Mouse (Mus musculus) stomach, embryonic 16.5 days (tissue): ENCODE data around the gene Rnf216. TPM values are rescaled to one million over a fixed set of nuclear protein-coding genes. Genes with fewer than 3 reads are reported as not detected.

ENCODE experiments used
- ATAC-seq: fragments of 200-750 bp; cut with Nextera tagmentation; 2 replicates; pipeline ENCODE4 v1.8.0; 2017; ENCODE audit warnings: moderate number of reproducible peaks, moderate TSS enrichment; ENCODE audit not compliant: insufficient read depth, low FRiP score
- H3K27ac ChIP-seq: fragments of 300-500 bp; sonication (generic); 2 replicates; pipeline ENCODE4 v1.5.1; 2014; ENCODE audit warnings: low read length
- H3K27me3 ChIP-seq: fragments of 300-500 bp; sonication (generic); 2 replicates; pipeline ENCODE4 v1.6.1; 2014; ENCODE audit warnings: low read length, control low read depth, mixed read lengths; ENCODE audit not compliant: control insufficient read depth, insufficient read depth
- H3K36me3 ChIP-seq: fragments of 300-500 bp; sonication (generic); 2 replicates; pipeline ENCODE4 v1.6.1; 2014; ENCODE audit warnings: low read length; ENCODE audit not compliant: control insufficient read depth, insufficient read depth
- H3K4me1 ChIP-seq: fragments of 300-500 bp; sonication (generic); 2 replicates; pipeline ENCODE4 v1.6.1; 2014; ENCODE audit warnings: low read length, control low read depth, mixed read lengths; ENCODE audit not compliant: control insufficient read depth, insufficient read depth
- H3K4me2 ChIP-seq: fragments of 300-500 bp; sonication (generic); 2 replicates; pipeline ENCODE4 v1.6.1; 2014; ENCODE audit warnings: low read depth, low read length, mixed read lengths
- H3K4me3 ChIP-seq: fragments of 300-500 bp; sonication (generic); replicated peaks from 2 replicates; pipeline ENCODE4 v1.5.1; 2014; ENCODE audit warnings: mild to moderate bottlenecking, low read length
- H3K9ac ChIP-seq: fragments of 300-500 bp; sonication (generic); 2 replicates; pipeline ENCODE4 v1.6.1; 2014; ENCODE audit warnings: low read length
- H3K9me3 ChIP-seq: fragments of 300-500 bp; sonication (generic); replicated peaks from 2 replicates; pipeline ENCODE4 v1.6.1; 2016; ENCODE audit warnings: low read length, control low read depth; ENCODE audit not compliant: control insufficient read depth
- WGBS: fragments of 180-500 bp; shearing (Covaris S2); extraction: QIAGEN DNeasy Blood & Tissue Kit; methylation state at CpG from one replicate; pipeline ENCODE4 v1.1.7; 2014; 5-methylcytosine and 5-hydroxymethylcytosine counted together
- polyA plus RNA-seq: library from polyadenylated mRNA; unstranded; fragments of >200 nt; fragmentation: Nextera tagmentation; extraction: Ambion mirVana; gene quantifications from 2 replicates; pipeline ENCODE4 v1.2.1, GENCODE M21; 2015

Gene Rnf216
- polyA plus RNA-seq, 1 experiment from 2014 or later, result 35.1 TPM

DNA sequence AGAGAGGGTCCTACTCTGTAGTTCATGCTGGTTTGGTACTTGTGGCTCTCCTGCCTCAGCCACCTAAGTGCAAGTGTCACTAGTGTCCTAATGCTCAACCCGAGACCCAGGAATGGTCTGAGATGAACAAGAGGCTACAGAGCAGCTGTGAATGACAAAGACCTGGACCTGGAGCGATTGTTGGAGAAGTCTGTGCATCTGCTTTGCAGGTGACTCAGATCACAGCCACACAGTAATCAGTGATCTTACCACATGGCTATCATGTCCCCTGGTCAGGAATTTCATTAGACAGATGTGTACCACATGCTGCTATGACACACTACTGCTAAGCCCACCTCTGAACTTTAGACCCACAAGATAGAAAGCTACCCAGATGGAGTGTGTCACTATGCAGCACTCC is 118.0 kb downstream of the Rnf216 start:
- Histone ChIP-seq H3K4me1 (0 out of 2 replicates have a peak, but pooled peaks cover 8% of the 10 kb centered on the region), H3K27ac (no peak overlapping the region), H3K4me3 (no peak overlapping the region), H3K9me3 (no peaks in the 10 kb centered on the region), H3K4me2 (no peak overlapping the region), H3K27me3 (no peaks in the 10 kb centered on the region), H3K36me3 (0 out of 2 replicates have a peak, but pooled peaks cover 3% of the 10 kb centered on the region), H3K9ac (no peak overlapping the region)
- ATAC-seq, result no peak
- WGBS, result 87% methylated on average over 2 of the region's 2 CpGs

DNA sequence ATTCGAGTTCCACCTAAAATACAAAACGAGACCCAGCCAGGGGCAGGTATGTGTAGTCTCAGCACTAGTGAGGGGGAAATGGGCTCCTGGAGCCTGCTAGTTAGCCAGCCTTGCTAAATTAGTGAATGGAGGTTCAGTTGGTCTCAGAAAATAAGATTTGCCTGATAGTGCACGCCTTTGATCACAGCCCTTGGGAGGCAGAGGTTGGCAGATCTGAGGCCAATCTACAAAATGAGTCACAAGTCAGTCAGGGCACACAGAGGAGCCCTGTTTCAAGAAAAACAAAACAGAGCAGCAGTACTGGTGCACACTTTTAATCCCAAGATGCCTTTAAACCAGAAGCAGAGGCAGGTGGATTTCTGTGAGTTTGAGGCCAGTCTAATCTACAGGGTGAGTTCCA is 123.6 kb downstream of the Rnf216 start:
- Histone ChIP-seq H3K4me1 (no peaks in the 10 kb centered on the region), H3K4me3 (no peak overlapping the region), H3K9ac (no peak overlapping the region), H3K27ac (no peak overlapping the region), H3K4me2 (no peak overlapping the region), H3K27me3 (no peaks in the 10 kb centered on the region), H3K9me3 (no peaks in the 10 kb centered on the region), H3K36me3 (0 out of 2 replicates have a peak, but pooled peaks cover 3% of the 10 kb centered on the region)
- WGBS, result 77% methylated on average over 3 of the region's 3 CpGs
- ATAC-seq, result no peak

DNA sequence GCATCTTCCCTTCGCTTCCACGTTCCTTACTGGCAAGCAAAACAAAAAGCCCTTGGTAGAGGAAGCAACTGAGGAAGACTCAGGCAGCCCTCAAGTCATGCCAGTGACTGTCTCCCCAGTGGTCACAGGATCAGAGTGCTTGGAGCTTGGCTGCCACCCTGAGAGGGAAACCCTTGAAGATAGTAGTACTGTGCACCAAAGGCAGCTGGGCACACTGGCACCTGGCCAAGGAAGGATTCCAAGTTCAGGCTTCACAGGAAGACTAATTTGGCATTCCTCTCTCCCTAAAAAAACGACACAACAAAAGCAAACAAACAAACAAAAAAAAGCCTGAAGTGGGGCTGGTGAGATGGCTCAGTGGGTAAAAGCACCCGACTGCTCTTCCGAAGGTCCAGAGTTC is 124.3 kb downstream of the Rnf216 start:
- no peaks in the 10 kb centered on the region for H3K27me3 ChIP-seq
- no peak overlapping the region for H3K9ac ChIP-seq
- H3K4me1 ChIP-seq, result no peaks in the 10 kb centered on the region
- no peaks in the 10 kb centered on the region for H3K9me3 ChIP-seq
- WGBS, result 88% methylated on average over 5 of the region's 5 CpGs
- H3K36me3 ChIP-seq, result 0 out of 2 replicates have a peak, but pooled peaks cover 3% of the 10 kb centered on the region
- H3K4me2 ChIP-seq, result no peak overlapping the region
- no peak overlapping the region for H3K4me3 ChIP-seq
- H3K27ac ChIP-seq, result no peak overlapping the region
- ATAC-seq, result no peak

DNA sequence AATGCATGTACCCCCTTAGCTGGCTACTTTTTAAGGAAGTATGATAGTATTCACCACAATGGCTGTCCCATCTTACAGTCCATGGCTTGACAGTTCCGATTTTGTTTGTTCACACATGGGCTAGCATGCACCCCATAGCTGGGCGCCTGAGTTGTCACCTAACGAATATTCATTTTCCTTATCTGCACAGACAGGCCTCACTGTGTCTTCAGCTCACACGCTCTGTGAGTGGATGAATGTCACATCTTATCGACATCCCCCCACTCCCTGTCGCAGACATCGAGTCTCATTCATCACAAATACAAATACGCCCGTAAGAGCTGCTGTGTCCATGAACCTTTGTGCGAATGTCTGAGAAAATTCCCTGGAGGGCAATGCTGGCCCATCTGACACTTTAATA is 128.5 kb downstream of the Rnf216 start:
- Histone ChIP-seq H3K36me3 (no peaks in the 10 kb centered on the region), H3K9me3 (no peaks in the 10 kb centered on the region), H3K27ac (no peak overlapping the region), H3K4me1 (no peaks in the 10 kb centered on the region), H3K9ac (no peak overlapping the region), H3K4me3 (no peak overlapping the region), H3K27me3 (no peaks in the 10 kb centered on the region), H3K4me2 (no peak overlapping the region)
- no peak for ATAC-seq
- 81% methylated on average over 10 of the region's 10 CpGs for WGBS

DNA sequence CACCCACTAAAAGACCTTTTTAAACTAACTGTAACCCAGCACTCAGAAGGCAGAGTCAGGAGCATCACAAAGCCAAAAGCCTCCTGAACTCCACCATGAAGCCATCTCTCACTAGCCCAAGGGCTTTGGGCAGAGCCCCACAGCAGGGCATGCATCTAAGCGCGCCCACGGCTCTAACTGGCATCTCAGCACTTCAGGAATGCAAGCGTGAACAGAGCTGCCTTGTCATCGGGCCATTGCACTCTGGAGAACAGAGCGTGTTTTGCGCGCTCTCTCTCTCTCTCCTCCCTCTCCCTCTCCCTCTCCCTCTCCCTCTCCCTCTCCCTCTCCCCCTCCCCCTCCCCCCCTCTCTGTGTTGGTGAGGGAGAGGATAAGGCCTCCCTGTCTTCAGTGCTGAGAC is 129.6 kb downstream of the Rnf216 start:
- H3K4me3 ChIP-seq, result no peak overlapping the region
- no peak overlapping the region for H3K27ac ChIP-seq
- no peak overlapping the region for H3K9ac ChIP-seq
- H3K9me3 ChIP-seq, result no peaks in the 10 kb centered on the region
- ATAC-seq, result no peak
- H3K36me3 ChIP-seq, result no peaks in the 10 kb centered on the region
- WGBS, result 72% methylated on average over 8 of the region's 8 CpGs
- H3K4me1 ChIP-seq, result no peaks in the 10 kb centered on the region
- H3K4me2 ChIP-seq, result no peak overlapping the region
- no peaks in the 10 kb centered on the region for H3K27me3 ChIP-seq

GRCm38 (mm10) chr5:142982046-142982801 is 130.6 kb downstream of the Rnf216 start:
- H3K4me1 ChIP-seq, result no peaks in the 10 kb centered on the region
- H3K9ac ChIP-seq, result no peak overlapping the region
- no peak for ATAC-seq
- H3K9me3 ChIP-seq, result no peaks in the 10 kb centered on the region
- no peak overlapping the region for H3K27ac ChIP-seq
- no peak overlapping the region for H3K4me3 ChIP-seq
- no peaks in the 10 kb centered on the region for H3K36me3 ChIP-seq
- WGBS, result 62% methylated on average over 16 of the region's 16 CpGs
- H3K27me3 ChIP-seq, result no peaks in the 10 kb centered on the region
- H3K4me2 ChIP-seq, result no peak overlapping the region

DNA sequence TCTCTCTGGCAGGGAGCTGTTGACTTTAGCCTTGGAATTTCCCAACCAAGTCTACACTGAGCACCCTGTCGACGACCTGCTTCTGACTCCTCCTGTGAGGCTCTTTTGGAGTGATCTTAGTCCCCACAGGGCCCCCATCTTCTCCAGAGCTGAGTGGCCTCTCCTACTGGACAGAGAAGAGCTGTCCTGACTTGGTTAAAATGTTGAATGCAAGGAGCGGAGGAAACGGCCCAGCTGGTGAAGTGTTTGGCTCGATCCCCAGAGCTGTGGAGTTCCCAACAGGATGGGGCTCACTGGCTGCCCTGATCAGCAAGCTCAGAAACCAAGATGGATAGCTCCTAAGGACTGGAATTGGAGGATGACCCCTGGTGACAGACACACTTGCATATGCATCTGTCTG is 136.3 kb downstream of the Rnf216 start:
- peak overlapping the region; percentile 80 for H3K27ac ChIP-seq
- WGBS, result 29% methylated on average over 5 of the region's 5 CpGs
- no peaks in the 10 kb centered on the region for H3K9me3 ChIP-seq
- H3K36me3 ChIP-seq, result peaks cover 12% of the 10 kb centered on the region
- no peak overlapping the region for H3K4me2 ChIP-seq
- no peak overlapping the region for H3K4me3 ChIP-seq
- peaks cover 12% of the 10 kb centered on the region; the same call in 1 of the 2 replicates for H3K4me1 ChIP-seq
- peak; percentile 42; the same call in 1 of the 2 replicates for ATAC-seq
- no peak overlapping the region for H3K9ac ChIP-seq
- no peaks in the 10 kb centered on the region for H3K27me3 ChIP-seq

- H3K36me3 ChIP-seq, result peaks cover 29% of the 10 kb centered on the region
- H3K27me3 ChIP-seq, result no peaks in the 10 kb centered on the region
- peak overlapping the region; percentile 37 for H3K27ac ChIP-seq
- H3K4me3 ChIP-seq, result no peak overlapping the region
- peaks cover 12% of the 10 kb centered on the region; the same call in 1 of the 2 replicates for H3K4me1 ChIP-seq
- no peaks in the 10 kb centered on the region for H3K9me3 ChIP-seq
- ATAC-seq, result peak; percentile 64
- H3K4me2 ChIP-seq, result no peak overlapping the region
- WGBS, result 21% methylated on average over 18 of the region's 18 CpGs
- peak overlapping the region; percentile 16; the same call in 1 of the 2 replicates for H3K9ac ChIP-seq
These were observed 138.1 kb downstream of the Rnf216 start for GRCm38 (mm10) chr5:142974598-142975121.

- Histone ChIP-seq H3K27me3 (no peaks in the 10 kb centered on the region), H3K27ac (0 out of 2 replicates have a peak overlapping the region, but pooled peaks have one; percentile 2), H3K36me3 (peaks cover 36% of the 10 kb centered on the region), H3K4me1 (peaks cover 12% of the 10 kb centered on the region; the same call in 1 of the 2 replicates), H3K9ac (no peak overlapping the region), H3K4me3 (no peak overlapping the region), H3K4me2 (no peak overlapping the region), H3K9me3 (no peaks in the 10 kb centered on the region)
- no peak for ATAC-seq
- WGBS, result 42% methylated on average over 3 of the region's 3 CpGs
These were observed 138.8 kb downstream of the Rnf216 start for GRCm38 (mm10) chr5:142973971-142974370.
